Mouse (Mus musculus) MEL (cell line): Measurements from ENCODE around the gene Parp12. TPM values are rescaled to one million over a fixed set of nuclear protein-coding genes. Genes with fewer than 3 reads are reported as not detected.

ENCODE experiments used
- DNase-seq: peaks from one replicate; pipeline ENCODE4 v3.0.0; 2011; ENCODE audit warnings: low read depth, low spot score
- H3K27ac ChIP-seq: 2 replicates; pipeline ENCODE4 v1.5.1; 2012; ENCODE audit warnings: low read depth, mild to moderate bottlenecking, control low read depth, low read length, moderate library complexity; ENCODE audit not compliant: control insufficient read depth
- H3K27me3 ChIP-seq, 2 experiments: fragments of 150-350 bp in 1 of 2; sonication (generic) in 1 of 2; 2 replicates each; pipeline ENCODE4 v1.6.1; 2012; ENCODE audit warnings: low read length in 2 of 2, mild to moderate bottlenecking in 2 of 2, improper control_type of control experiment in 1 of 2, moderate library complexity in 1 of 2; ENCODE audit not compliant: insufficient read depth in 2 of 2, control insufficient read depth in 1 of 2
- H3K36me3 ChIP-seq, 2 experiments: 2 replicates each; pipeline ENCODE4 v1.6.1; 2012 to 2014; ENCODE audit warnings: low read length in 2 of 2, improper control_type of control experiment in 1 of 2, inconsistent platforms in 1 of 2, mild to moderate bottlenecking in 1 of 2; ENCODE audit not compliant: insufficient read depth in 2 of 2, control insufficient read depth in 1 of 2
- H3K4me1 ChIP-seq, 2 experiments: fragments of 150-350 bp in 1 of 2; sonication (generic) in 1 of 2; 2 replicates each; pipeline ENCODE4 v1.6.1; 2012; ENCODE audit warnings: low read length in 2 of 2, improper control_type of control experiment in 1 of 2, mild to moderate bottlenecking in 1 of 2; ENCODE audit not compliant: insufficient read depth in 2 of 2, control insufficient read depth in 1 of 2
- H3K4me3 ChIP-seq, 2 experiments: fragments of 150-350 bp in 1 of 2; sonication (generic) in 1 of 2; 2 replicates each; pipeline ENCODE4 v1.5.1; 2012; ENCODE audit warnings: low read depth in 2 of 2, low read length in 2 of 2, mild to moderate bottlenecking in 2 of 2, moderate library complexity in 2 of 2, control low read depth in 1 of 2, improper control_type of control experiment in 1 of 2; ENCODE audit not compliant: control insufficient read depth in 1 of 2, insufficient read depth in 1 of 2
- H3K79me2 ChIP-seq: 2 replicates; pipeline ENCODE4 v1.6.1; 2012; ENCODE audit warnings: mild to moderate bottlenecking, low read length, moderate library complexity; ENCODE audit not compliant: control insufficient read depth, poor library complexity, insufficient read depth
- H3K9ac ChIP-seq: 2 replicates; pipeline ENCODE4 v1.6.1; 2012; ENCODE audit warnings: low read depth, mild to moderate bottlenecking, control low read depth, low read length, moderate library complexity; ENCODE audit not compliant: control insufficient read depth, poor library complexity, severe bottlenecking
- H3K9me3 ChIP-seq: fragments of 150-350 bp; sonication (generic); replicated peaks from 2 replicates; pipeline ENCODE4 v1.6.1; 2012; ENCODE audit warnings: mild to moderate bottlenecking, low read length, improper control_type of control experiment, moderate library complexity; ENCODE audit not compliant: insufficient read depth
- BHLHE40 ChIP-seq: IDR thresholded peaks from 2 replicates; pipeline ENCODE4 v1.6.1; 2012; ENCODE audit warnings: low read depth, mild to moderate bottlenecking, inconsistent platforms, low read length, improper control_type of control experiment, borderline replicate concordance
- CHD1 ChIP-seq: IDR thresholded peaks from 2 replicates; pipeline ENCODE4 v1.6.1; 2012; ENCODE audit warnings: low read depth, mild to moderate bottlenecking, inconsistent platforms, low read length, improper control_type of control experiment
- CHD2 ChIP-seq: IDR thresholded peaks from 2 replicates; pipeline ENCODE4 v1.6.1; 2011; ENCODE audit warnings: low read length, improper control_type of control experiment
- CTCF ChIP-seq, 3 experiments: IDR thresholded peaks in 2 of 3; conservative IDR thresholded peaks in 1 of 3; 2 replicates each; pipeline ENCODE4 v1.5.1; 2011 to 2012; ENCODE audit warnings: low read length in 3 of 3, low read depth in 2 of 3, mild to moderate bottlenecking in 2 of 3, improper control_type of control experiment in 1 of 3, inconsistent platforms in 1 of 3, mixed read lengths in 1 of 3, moderate library complexity in 1 of 3; ENCODE audit not compliant: control insufficient read depth in 1 of 3, insufficient read depth in 1 of 3, poor library complexity in 1 of 3, severe bottlenecking in 1 of 3
- GABPA ChIP-seq: IDR thresholded peaks from 2 replicates; pipeline ENCODE4 v1.6.1; 2012; ENCODE audit warnings: low read depth, mild to moderate bottlenecking, inconsistent platforms, low read length, improper control_type of control experiment, moderate library complexity
- GATA1 ChIP-seq: IDR thresholded peaks from 2 replicates; pipeline ENCODE4 v1.6.1; 2011; ENCODE audit warnings: low read depth, low read length, improper control_type of control experiment
- MEF2A ChIP-seq: IDR thresholded peaks from 2 replicates; pipeline ENCODE4 v1.6.1; 2014; ENCODE audit warnings: low read depth, mild to moderate bottlenecking, inconsistent platforms, low read length, improper control_type of control experiment; ENCODE audit not compliant: poor library complexity, insufficient replicate concordance, severe bottlenecking; ENCODE audit errors: extremely low read depth
- NELFE ChIP-seq: IDR thresholded peaks from 2 replicates; pipeline ENCODE4 v1.6.1; 2011; ENCODE audit warnings: low read depth, low read length, improper control_type of control experiment
- POLR2AphosphoS2 ChIP-seq: IDR thresholded peaks from 2 replicates; pipeline ENCODE4 v1.6.1; 2011; ENCODE audit warnings: low read length, improper control_type of control experiment
- POLR2AphosphoS5 ChIP-seq: IDR thresholded peaks from 2 replicates; pipeline ENCODE4 v1.6.1; 2012; ENCODE audit warnings: low read depth, borderline replicate concordance, mild to moderate bottlenecking, inconsistent platforms, low read length, moderate library complexity, mixed read lengths
- RAD21 ChIP-seq: IDR thresholded peaks from 2 replicates; pipeline ENCODE4 v1.6.1; 2011; ENCODE audit warnings: mild to moderate bottlenecking, low read depth, low read length, improper control_type of control experiment
- SMC3 ChIP-seq: IDR thresholded peaks from 2 replicates; pipeline ENCODE4 v1.6.1; 2011; ENCODE audit warnings: low read depth, low read length, improper control_type of control experiment
- TAL1 ChIP-seq: IDR thresholded peaks from 2 replicates; pipeline ENCODE4 v1.6.1; 2012; ENCODE audit warnings: mild to moderate bottlenecking, inconsistent platforms, low read length, moderate library complexity, mixed read lengths
- TCF12 ChIP-seq: IDR thresholded peaks from 2 replicates; pipeline ENCODE4 v1.6.1; 2014; ENCODE audit warnings: low read depth, mild to moderate bottlenecking, inconsistent platforms, low read length, improper control_type of control experiment, moderate library complexity
- USF2 ChIP-seq, 2 experiments: IDR thresholded peaks; 2 replicates each; pipeline ENCODE4 v1.6.1; 2011 to 2012; ENCODE audit warnings: improper control_type of control experiment in 2 of 2, low read length in 2 of 2, borderline replicate concordance in 1 of 2, inconsistent platforms in 1 of 2, low read depth in 1 of 2, mild to moderate bottlenecking in 1 of 2; ENCODE audit not compliant: insufficient read depth in 1 of 2
- polyA plus RNA-seq, 2 experiments: library from polyadenylated mRNA; stranded (reverse) in 1 of 2; unstranded in 1 of 2; fragments of >175 nt in 1 of 2; fragments of >200 nt in 1 of 2; gene quantifications; 2 replicates each; pipeline versions ENCODE4 v1.2.1 to v1.2.4; 2012; ENCODE audit warnings: low replicate concordance in 2 of 2, low read depth in 1 of 2; ENCODE audit not compliant: insufficient read length in 2 of 2, insufficient read depth in 1 of 2, missing spikeins in 1 of 2
- total RNA-seq: library from RNA; depleted of rRNA; stranded (reverse); fragments of 300-350 nt; gene quantifications from 2 replicates; pipeline ENCODE4 v1.2.3, GENCODE M21; 2012

The Parp12 gene
- total and polyA plus RNA-seq, 3 experiments = 5.2 to 8.6 TPM; not detected in 1

- no peak overlapping the region for H3K9ac ChIP-seq
- H3K4me1 ChIP-seq = peaks cover 0 to 4% of the 10 kb centered on the region in 2 experiments; a peak in 1 of 4 replicates
- no peak overlapping the region for H3K27ac ChIP-seq
- TF ChIP-seq GATA1 = no peak
- 0 out of 6 replicates have a peak, but pooled peaks of 1 of the 3 experiments have one; percentile 3 for TF ChIP-seq CTCF (IDR thresholded peaks at IDR 0.05 in 2 of 3, conservative IDR thresholded peaks at IDR 0.05 in 1 of 3; ENCODE audit: control insufficient read depth in 1 of 3, insufficient read depth in 1 of 3, low read depth in 2 of 3, low read length in 3 of 3, poor library complexity in 1 of 3, severe bottlenecking in 1 of 3)
- no peak for TF ChIP-seq POLR2AphosphoS2
- H3K36me3 ChIP-seq = no peaks in the 10 kb centered on the region
- H3K4me3 ChIP-seq = no peak overlapping the region
- no peak for DNase-seq
- no peaks in the 10 kb centered on the region; the same call in 1 of the 2 replicates for H3K79me2 ChIP-seq
- no peaks in the 10 kb centered on the region for H3K9me3 ChIP-seq
- peaks cover 0 to 1% of the 10 kb centered on the region in 2 experiments; a peak in 1 of 4 replicates for H3K27me3 ChIP-seq
Observed at GRCm38 (mm10) chr6:39120685-39121084, 2.5 kb upstream of the Parp12 start.

- Histone ChIP-seq H3K27ac (no peak overlapping the region), H3K4me1 (peaks cover 0 to 4% of the 10 kb centered on the region in 2 experiments; a peak in 1 of 4 replicates), H3K4me3 (peak overlapping the region; percentile 87 to 98; a peak in 3 of 4 replicates), H3K9me3 (no peaks in the 10 kb centered on the region), H3K27me3 (0 out of 4 replicates have a peak, but pooled peaks cover 0 to 1% of the 10 kb centered on the region in 2 experiments), H3K9ac (peak overlapping the region; percentile 91), H3K79me2 (no peaks in the 10 kb centered on the region; the same call in 1 of the 2 replicates), H3K36me3 (no peaks in the 10 kb centered on the region)
- no peak for DNase-seq
- TF ChIP-seq USF2 (IDR thresholded peaks at IDR 0.05; ENCODE audit: borderline replicate concordance in 1 of 2, insufficient read depth in 1 of 2, low read depth in 1 of 2, low read length in 2 of 2) (no peak), POLR2AphosphoS5 (no peak), BHLHE40 (no peak)
Observed at GRCm38 (mm10) chr6:39118456-39118881, 320 bp upstream of the Parp12 start.

GRCm38 (mm10) chr6:39115438-39115837 is 2.7 kb downstream of the Parp12 start:
- H3K27ac ChIP-seq = no peak overlapping the region
- H3K79me2 ChIP-seq = no peaks in the 10 kb centered on the region; the same call in 1 of the 2 replicates
- no peak overlapping the region for H3K9ac ChIP-seq
- peaks cover 0 to 4% of the 10 kb centered on the region in 2 experiments; a peak in 1 of 4 replicates for H3K4me1 ChIP-seq
- TF ChIP-seq NELFE (no peak), MEF2A (no peak), CHD2 (no peak), CHD1 (no peak), GABPA (no peak), RAD21 (no peak), SMC3 (no peak), TAL1 (no peak), TCF12 (no peak), POLR2AphosphoS2 (no peak)
- TF ChIP-seq, all 39 proteins: peak for 0
- no peak for DNase-seq
- Histone ChIP-seq H3K9me3 (no peaks in the 10 kb centered on the region), H3K4me3 (no peak overlapping the region), H3K27me3 (0 out of 4 replicates have a peak, but pooled peaks cover 0 to 1% of the 10 kb centered on the region in 2 experiments), H3K36me3 (no peaks in the 10 kb centered on the region)
